Mouse (Mus musculus): ENCODE results near the gene Pus3. TPM values are rescaled to one million over a fixed set of nuclear protein-coding genes. Genes with fewer than 3 reads are reported as not detected.
"Not testable (repeated sequence)": the region's sequence is repeated elsewhere in the genome, so short reads cannot be mapped to it uniquely, and the experiment has no call there.

Gene Pus3
- polyA plus RNA-seq, 1 experiment from 2014 or later, result 21.7 TPM

DNA sequence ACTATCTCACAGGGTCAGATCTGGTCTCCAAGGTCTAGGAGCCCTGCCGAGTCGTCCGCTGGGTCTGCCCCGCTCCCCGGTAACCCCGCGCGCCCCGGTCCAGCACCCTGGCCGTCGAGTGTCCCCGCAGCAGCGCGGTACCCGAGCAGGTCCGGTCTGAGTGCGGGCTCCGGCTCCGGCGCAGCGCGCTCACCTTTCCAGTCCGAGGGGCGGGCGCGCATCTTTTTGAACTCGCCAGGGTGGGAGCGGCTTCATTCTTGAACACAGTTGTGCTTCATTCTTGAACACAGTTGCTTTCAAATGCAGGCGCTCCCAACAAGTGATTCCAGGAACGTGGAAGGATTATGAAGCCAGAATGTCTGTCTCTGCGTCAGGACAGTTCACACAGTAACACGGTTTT, 16.0 kb downstream of the Pus3 start:
- H3K36me3 ChIP-seq (ENCODE audit: control insufficient read depth, insufficient read depth, low read length), result no peaks in the 10 kb centered on the region
- DNase-seq (ENCODE audit: low spot score) (peak; percentile 53), ATAC-seq (replicated peaks; ENCODE audit: low FRiP score, low TSS enrichment, low read depth) (no peak)
- 3% methylated on average over 32 of the region's 32 CpGs for WGBS
- H3K27ac ChIP-seq (ENCODE audit: low read depth), result no peak overlapping the region
- no peaks in the 10 kb centered on the region for H3K4me1 ChIP-seq (replicated peaks; ENCODE audit: control insufficient read depth, insufficient read depth, low read length)
- H3K27me3 ChIP-seq (replicated peaks; ENCODE audit: control insufficient read depth, insufficient read depth, low read length), result peaks cover 13% of the 10 kb centered on the region; the same call in 1 of the 2 replicates
- no peak overlapping the region for H3K9ac ChIP-seq (ENCODE audit: low read length)
- no peaks in the 10 kb centered on the region for H3K9me3 ChIP-seq (ENCODE audit: control insufficient read depth, low read length)
- H3K4me3 ChIP-seq (ENCODE audit: low read depth, low read length), result peak overlapping the region; percentile 21
- H3K4me2 ChIP-seq (ENCODE audit: low read length), result peak overlapping the region; percentile 45

DNA sequence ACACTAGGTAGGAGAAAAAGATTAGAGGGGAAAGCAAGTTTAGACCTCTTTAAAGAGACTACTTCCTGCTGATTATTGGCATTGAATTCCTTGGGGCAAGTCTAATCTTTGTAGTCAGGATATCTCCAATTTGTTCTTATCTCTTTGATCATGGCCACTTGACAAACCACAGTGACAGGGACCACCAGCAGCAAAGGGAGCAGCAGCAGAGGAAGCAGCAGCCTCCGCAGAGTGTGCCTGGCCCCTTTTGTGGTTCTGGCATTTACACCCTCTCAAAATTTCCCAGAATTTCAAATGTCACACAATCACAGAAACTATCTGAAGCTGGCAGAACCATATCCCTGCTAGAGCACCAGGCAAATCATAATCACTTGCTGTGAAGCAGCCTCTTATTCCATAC, 29.3 kb downstream of the Pus3 start:
- H3K4me2 ChIP-seq (ENCODE audit: low read length), result no peak overlapping the region
- H3K27me3 ChIP-seq (replicated peaks; ENCODE audit: control insufficient read depth, insufficient read depth, low read length), result no peaks in the 10 kb centered on the region
- no peaks in the 10 kb centered on the region for H3K4me1 ChIP-seq (replicated peaks; ENCODE audit: control insufficient read depth, insufficient read depth, low read length)
- H3K9ac ChIP-seq (ENCODE audit: low read length), result no peak overlapping the region
- DNase-seq (ENCODE audit: low spot score), result no peak
- H3K9me3 ChIP-seq (ENCODE audit: control insufficient read depth, low read length), result no peaks in the 10 kb centered on the region
- H3K27ac ChIP-seq (ENCODE audit: low read depth), result no peak overlapping the region
- no peak for ATAC-seq (replicated peaks; ENCODE audit: low FRiP score, low TSS enrichment, low read depth)
- 39% methylated on average over 1 of the region's 1 CpGs for WGBS
- H3K4me3 ChIP-seq (ENCODE audit: low read depth, low read length), result no peak overlapping the region
- no peaks in the 10 kb centered on the region for H3K36me3 ChIP-seq (ENCODE audit: control insufficient read depth, insufficient read depth, low read length)

DNA sequence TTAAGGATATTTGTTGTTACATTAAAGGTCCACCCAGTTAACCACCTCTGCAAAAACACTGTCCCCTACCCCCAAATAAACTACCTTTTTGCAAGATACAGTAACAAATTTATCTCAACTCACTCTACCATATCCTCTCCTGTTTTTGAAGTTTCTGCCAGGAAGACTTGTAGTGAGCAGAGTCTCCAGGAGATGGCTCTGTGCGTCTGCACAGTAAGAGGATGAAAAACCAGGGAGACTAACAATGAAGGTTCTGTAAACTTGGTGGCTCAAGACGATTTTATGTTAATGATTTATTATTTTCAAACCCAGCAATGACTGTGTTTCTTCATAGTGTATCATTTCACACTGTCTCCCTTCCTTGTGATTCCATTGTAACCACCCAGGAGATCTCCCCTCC, 34.5 kb downstream of the Pus3 start:
- Histone ChIP-seq H3K9ac (ENCODE audit: low read length) (no peak overlapping the region), H3K4me2 (ENCODE audit: low read length) (no peak overlapping the region), H3K4me1 (replicated peaks; ENCODE audit: control insufficient read depth, insufficient read depth, low read length) (no peaks in the 10 kb centered on the region), H3K27me3 (replicated peaks; ENCODE audit: control insufficient read depth, insufficient read depth, low read length) (no peaks in the 10 kb centered on the region), H3K27ac (ENCODE audit: low read depth) (no peak overlapping the region), H3K4me3 (ENCODE audit: low read depth, low read length) (no peak overlapping the region), H3K9me3 (ENCODE audit: control insufficient read depth, low read length) (no peaks in the 10 kb centered on the region), H3K36me3 (ENCODE audit: control insufficient read depth, insufficient read depth, low read length) (no peaks in the 10 kb centered on the region)
- DNase-seq (ENCODE audit: low spot score), result no peak
- 11% methylated on average over 2 of the region's 2 CpGs for WGBS
- no peak for ATAC-seq (replicated peaks; ENCODE audit: low FRiP score, low TSS enrichment, low read depth)

DNA sequence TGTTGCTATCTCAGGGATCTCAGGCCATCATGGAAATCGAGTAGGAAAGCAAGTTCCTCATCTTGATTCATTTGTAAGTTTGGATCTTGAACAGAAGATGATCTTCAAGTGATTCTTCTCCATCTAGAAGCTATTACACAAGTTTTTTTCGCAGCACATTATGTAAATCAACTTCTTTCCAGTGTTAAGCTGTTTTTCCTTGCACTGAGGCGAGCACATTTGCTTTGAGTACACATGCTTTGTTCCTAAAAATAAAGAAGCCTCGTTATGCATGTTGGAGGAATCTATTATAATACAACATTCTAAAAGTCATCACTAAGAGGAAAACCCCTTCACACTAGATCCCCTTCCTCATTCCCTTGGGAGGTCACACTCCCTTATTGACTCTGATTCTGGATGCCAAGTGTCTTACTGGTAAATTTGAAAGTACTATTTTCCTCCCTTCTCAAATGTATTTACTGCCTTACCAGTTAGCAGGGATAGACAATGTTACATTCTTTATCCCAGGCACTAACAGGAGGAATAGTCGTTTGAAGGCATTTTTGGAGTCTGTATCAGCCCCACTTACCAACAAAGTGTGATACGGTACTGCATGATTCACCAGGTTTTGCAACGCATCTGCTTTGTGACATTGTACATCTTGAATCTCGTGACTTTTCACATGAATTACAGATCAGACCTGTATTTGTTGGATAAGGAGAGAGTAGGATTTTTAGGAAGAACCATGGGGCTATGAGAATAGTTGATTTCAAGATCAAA, 49.4 kb downstream of the Pus3 start:
- H3K27me3 ChIP-seq (replicated peaks; ENCODE audit: control insufficient read depth, insufficient read depth, low read length), result no peaks in the 10 kb centered on the region
- H3K4me1 ChIP-seq (replicated peaks; ENCODE audit: control insufficient read depth, insufficient read depth, low read length), result no peaks in the 10 kb centered on the region
- DNase-seq (ENCODE audit: low spot score), result no peak
- H3K9ac ChIP-seq (ENCODE audit: low read length), result no peak overlapping the region
- H3K27ac ChIP-seq (ENCODE audit: low read depth), result no peak overlapping the region
- H3K4me2 ChIP-seq (ENCODE audit: low read length), result no peak overlapping the region
- 65% methylated on average over 8 of the region's 8 CpGs for WGBS
- no peak for ATAC-seq (replicated peaks; ENCODE audit: low FRiP score, low TSS enrichment, low read depth)
- no peaks in the 10 kb centered on the region for H3K36me3 ChIP-seq (ENCODE audit: control insufficient read depth, insufficient read depth, low read length)
- H3K4me3 ChIP-seq (ENCODE audit: low read depth, low read length), result no peak overlapping the region
- H3K9me3 ChIP-seq (ENCODE audit: control insufficient read depth, low read length), result no peaks in the 10 kb centered on the region

DNA sequence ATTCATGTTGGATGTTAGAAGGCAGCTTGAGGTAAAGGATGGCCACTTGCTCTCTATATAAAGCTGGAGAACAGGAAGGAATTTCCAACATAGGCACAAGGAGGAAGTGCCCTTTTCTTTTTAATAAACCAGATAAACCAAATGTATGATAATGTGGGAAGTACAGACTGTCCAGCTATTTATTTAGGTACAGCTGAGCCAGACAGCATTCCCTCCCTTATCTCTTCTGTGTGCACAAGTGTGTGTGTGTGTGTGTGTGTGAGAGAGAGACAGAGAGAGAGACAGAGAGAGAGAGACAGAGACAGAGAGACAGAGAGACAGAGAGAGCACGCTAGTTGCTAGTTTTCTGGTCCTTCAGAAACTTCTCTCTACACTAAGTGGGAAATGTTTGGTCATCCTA, 53.4 kb downstream of the Pus3 start, which contains the start of gene Pate4:
TSS of gene Pate4 (minus strand) at position 101 of the 400 bp plus-strand sequence.
- no peaks in the 10 kb centered on the region for H3K4me1 ChIP-seq (replicated peaks; ENCODE audit: control insufficient read depth, insufficient read depth, low read length)
- no peaks in the 10 kb centered on the region for H3K36me3 ChIP-seq (ENCODE audit: control insufficient read depth, insufficient read depth, low read length)
- 77% methylated on average over 1 of the region's 1 CpGs for WGBS
- H3K27ac ChIP-seq (ENCODE audit: low read depth), result no peak within 1 kb of the TSS
- H3K27me3 ChIP-seq (replicated peaks; ENCODE audit: control insufficient read depth, insufficient read depth, low read length), result no peaks in the 10 kb centered on the region
- no peak within 1 kb of the TSS for H3K4me2 ChIP-seq (ENCODE audit: low read length)
- no peak for ATAC-seq (replicated peaks; ENCODE audit: low FRiP score, low TSS enrichment, low read depth)
- DNase-seq (ENCODE audit: low spot score), result no peak
- no peaks in the 10 kb centered on the region for H3K9me3 ChIP-seq (ENCODE audit: control insufficient read depth, low read length)
- no peak within 1 kb of the TSS for H3K9ac ChIP-seq (ENCODE audit: low read length)
- H3K4me3 ChIP-seq (ENCODE audit: low read depth, low read length), result no peak within 1 kb of the TSS

DNA sequence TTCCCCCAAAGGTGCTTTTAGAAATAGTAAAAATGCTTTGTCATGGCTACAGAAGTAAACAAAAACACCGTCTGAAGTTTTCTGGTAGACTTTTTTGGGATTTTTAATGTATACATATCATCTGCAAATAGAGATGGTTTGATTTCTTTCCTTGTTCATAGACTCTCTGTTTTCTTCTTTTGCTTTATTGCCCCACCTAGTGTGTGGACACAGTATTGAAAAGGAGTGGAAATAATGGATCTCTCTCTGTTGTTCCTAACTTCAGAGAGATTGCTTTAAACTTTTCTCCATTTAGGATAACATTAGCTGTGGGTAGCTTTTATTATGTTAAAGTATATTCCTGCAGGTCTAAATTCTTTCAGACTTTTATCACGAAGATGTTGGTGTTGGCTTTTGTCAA, 55.6 kb downstream of the Pus3 start:
- no peaks in the 10 kb centered on the region for H3K9me3 ChIP-seq (ENCODE audit: control insufficient read depth, low read length)
- no peaks in the 10 kb centered on the region for H3K27me3 ChIP-seq (replicated peaks; ENCODE audit: control insufficient read depth, insufficient read depth, low read length)
- no peak for ATAC-seq (replicated peaks; ENCODE audit: low FRiP score, low TSS enrichment, low read depth)
- no peak overlapping the region for H3K4me3 ChIP-seq (ENCODE audit: low read depth, low read length)
- H3K9ac ChIP-seq (ENCODE audit: low read length), result no peak overlapping the region
- H3K4me2 ChIP-seq (ENCODE audit: low read length), result no peak overlapping the region
- no peak for DNase-seq (ENCODE audit: low spot score)
- no peak overlapping the region for H3K27ac ChIP-seq (ENCODE audit: low read depth)
- H3K36me3 ChIP-seq (ENCODE audit: control insufficient read depth, insufficient read depth, low read length), result no peaks in the 10 kb centered on the region
- WGBS, result 23% methylated on average over 2 of the region's 2 CpGs
- no peaks in the 10 kb centered on the region for H3K4me1 ChIP-seq (replicated peaks; ENCODE audit: control insufficient read depth, insufficient read depth, low read length)

DNA sequence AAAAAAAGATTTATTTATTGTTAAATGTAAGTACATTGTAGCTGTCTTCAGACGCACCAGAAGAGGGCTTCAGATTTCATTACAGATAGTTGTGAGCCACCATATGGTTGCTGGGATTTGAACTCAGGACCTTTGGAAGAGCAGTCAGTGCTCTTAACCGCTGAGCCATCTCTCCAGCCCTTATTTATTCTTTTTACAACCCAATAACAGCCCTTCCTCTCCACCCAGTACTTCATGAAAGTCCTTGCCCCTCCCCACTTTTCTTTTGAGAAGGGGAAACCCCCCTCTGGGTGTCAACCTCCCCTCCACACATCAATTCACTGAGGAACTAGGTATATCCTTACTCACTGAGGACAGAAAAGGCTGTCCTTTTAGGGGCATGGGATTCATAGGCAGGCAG, 58.4 kb downstream of the Pus3 start:
- not testable (repeated sequence) for H3K4me1 ChIP-seq (replicated peaks; ENCODE audit: control insufficient read depth, insufficient read depth, low read length); H3K4me2 ChIP-seq (ENCODE audit: low read length); H3K9ac ChIP-seq (ENCODE audit: low read length); H3K4me3 ChIP-seq (ENCODE audit: low read depth, low read length); ATAC-seq (replicated peaks; ENCODE audit: low FRiP score, low TSS enrichment, low read depth); H3K9me3 ChIP-seq (ENCODE audit: control insufficient read depth, low read length); H3K27ac ChIP-seq (ENCODE audit: low read depth); H3K36me3 ChIP-seq (ENCODE audit: control insufficient read depth, insufficient read depth, low read length); H3K27me3 ChIP-seq (replicated peaks; ENCODE audit: control insufficient read depth, insufficient read depth, low read length); DNase-seq (ENCODE audit: low spot score)
- WGBS, result 64% methylated on average over 2 of the region's 2 CpGs

Other genes with a start within 250 kb of the Pus3 start
- gene Cdon, start 137.5 kb upstream of the Pus3 start, polyA plus RNA-seq (2014; fragmentation: Nextera tagmentation; extraction: Ambion mirVana), result 9.3 and 11.5 TPM in 2 replicates
- gene Gm1113, start 40.3 kb upstream of the Pus3 start, polyA plus RNA-seq (2014; fragmentation: Nextera tagmentation; extraction: Ambion mirVana), result not detected in 2 replicates
- 2.1 and 3.1 TPM in 2 replicates for gene Ddx25, start 67 bp upstream of the Pus3 start, polyA plus RNA-seq (2014; fragmentation: Nextera tagmentation; extraction: Ambion mirVana)
- 0.31 and 0.43 TPM in 2 replicates for gene Pate2, start 11.7 kb downstream of the Pus3 start, polyA plus RNA-seq (2014; fragmentation: Nextera tagmentation; extraction: Ambion mirVana)
- gene Hyls1, start 11.8 kb downstream of the Pus3 start, polyA plus RNA-seq (2014; fragmentation: Nextera tagmentation; extraction: Ambion mirVana), result 14.4 and 14.6 TPM in 2 replicates
- not detected in 2 replicates for gene Pate4, start 53.3 kb downstream of the Pus3 start, polyA plus RNA-seq (2014; fragmentation: Nextera tagmentation; extraction: Ambion mirVana)
- gene Pate3, start 89.6 kb downstream of the Pus3 start, polyA plus RNA-seq (2014; fragmentation: Nextera tagmentation; extraction: Ambion mirVana), result 0.14 TPM in 1 of 2 replicates, not detected in the other
- gene Pate1, start 128.8 kb downstream of the Pus3 start, polyA plus RNA-seq (2014; fragmentation: Nextera tagmentation; extraction: Ambion mirVana), result not detected in 2 replicates
- not detected in 2 replicates for gene Gm17677, start 182.5 kb downstream of the Pus3 start, polyA plus RNA-seq (2014; fragmentation: Nextera tagmentation; extraction: Ambion mirVana)
- gene Gm17727, start 219.5 kb downstream of the Pus3 start, polyA plus RNA-seq (2014; fragmentation: Nextera tagmentation; extraction: Ambion mirVana), result not detected in 2 replicates
- gene Gm27235, start 231.5 kb downstream of the Pus3 start, polyA plus RNA-seq (2014; fragmentation: Nextera tagmentation; extraction: Ambion mirVana), result not detected in 2 replicates
- not detected in 2 replicates for gene D730048I06Rik, start 231.5 kb downstream of the Pus3 start, polyA plus RNA-seq (2014; fragmentation: Nextera tagmentation; extraction: Ambion mirVana)

Data from intestine, embryonic 14.5 days (tissue).